Mouse (Mus musculus): ENCODE data around the gene Gm11567. TPM values are rescaled to one million over a fixed set of nuclear protein-coding genes. Genes with fewer than 3 reads are reported as not detected.

Gene Gm11567
- polyA plus RNA-seq, 1 experiment from 2014 or later, result not detected

Other genes starting within 250 kb of the Gm11567 start
- not detected in 2 replicates for gene Krtap4-2, start 244.1 kb upstream of the Gm11567 start, polyA plus RNA-seq (2016; fragmentation: Nextera tagmentation; extraction: Ambion mirVana)
- gene Krtap4-7, start 235.1 kb upstream of the Gm11567 start, polyA plus RNA-seq (2016; fragmentation: Nextera tagmentation; extraction: Ambion mirVana), result not detected in 2 replicates
- not detected in 2 replicates for gene Gm11555, start 229.0 kb upstream of the Gm11567 start, polyA plus RNA-seq (2016; fragmentation: Nextera tagmentation; extraction: Ambion mirVana)
- gene Gm11563, start 220.2 kb upstream of the Gm11567 start, polyA plus RNA-seq (2016; fragmentation: Nextera tagmentation; extraction: Ambion mirVana), result not detected in 2 replicates
- gene Krtap4-6, start 213.2 kb upstream of the Gm11567 start, polyA plus RNA-seq (2016; fragmentation: Nextera tagmentation; extraction: Ambion mirVana), result not detected in 2 replicates
- not detected in 2 replicates for gene Gm14190, start 188.4 kb upstream of the Gm11567 start, polyA plus RNA-seq (2016; fragmentation: Nextera tagmentation; extraction: Ambion mirVana)
- gene Gm14180, start 144.9 kb upstream of the Gm11567 start, polyA plus RNA-seq (2016; fragmentation: Nextera tagmentation; extraction: Ambion mirVana), result not detected in 2 replicates
- not detected in 2 replicates for gene Gm11595, start 106.3 kb upstream of the Gm11567 start, polyA plus RNA-seq (2016; fragmentation: Nextera tagmentation; extraction: Ambion mirVana)
- not detected in 2 replicates for gene Krtap4-8, start 98.5 kb upstream of the Gm11567 start, polyA plus RNA-seq (2016; fragmentation: Nextera tagmentation; extraction: Ambion mirVana)
- not detected in 2 replicates for gene Krtap4-9, start 94.0 kb upstream of the Gm11567 start, polyA plus RNA-seq (2016; fragmentation: Nextera tagmentation; extraction: Ambion mirVana)
- gene Gm11596, start 85.7 kb upstream of the Gm11567 start, polyA plus RNA-seq (2016; fragmentation: Nextera tagmentation; extraction: Ambion mirVana), result not detected in 2 replicates
- gene Gm11569, start 80.3 kb upstream of the Gm11567 start, polyA plus RNA-seq (2016; fragmentation: Nextera tagmentation; extraction: Ambion mirVana), result not detected in 2 replicates
- gene Gm11554, start 74.7 kb upstream of the Gm11567 start, polyA plus RNA-seq (2016; fragmentation: Nextera tagmentation; extraction: Ambion mirVana), result not detected in 2 replicates
- gene Krtap4-13, start 69.3 kb upstream of the Gm11567 start, polyA plus RNA-seq (2016; fragmentation: Nextera tagmentation; extraction: Ambion mirVana), result not detected in 2 replicates
- gene Gm11564, start 63.5 kb upstream of the Gm11567 start, polyA plus RNA-seq (2016; fragmentation: Nextera tagmentation; extraction: Ambion mirVana), result not detected in 2 replicates
- not detected in 2 replicates for gene 2300003K06Rik, start 41.1 kb upstream of the Gm11567 start, polyA plus RNA-seq (2016; fragmentation: Nextera tagmentation; extraction: Ambion mirVana)
- gene Krtap4-16, start 27.6 kb upstream of the Gm11567 start, polyA plus RNA-seq (2016; fragmentation: Nextera tagmentation; extraction: Ambion mirVana), result not detected in 2 replicates
- gene Gm11568, start 21.3 kb upstream of the Gm11567 start, polyA plus RNA-seq (2016; fragmentation: Nextera tagmentation; extraction: Ambion mirVana), result not detected in 2 replicates
- gene Gm11559, start 14.7 kb upstream of the Gm11567 start, polyA plus RNA-seq (2016; fragmentation: Nextera tagmentation; extraction: Ambion mirVana), result not detected in 2 replicates
- gene Krtap9-1, start 5.8 kb upstream of the Gm11567 start, polyA plus RNA-seq (2016; fragmentation: Nextera tagmentation; extraction: Ambion mirVana), result not detected in 2 replicates
- gene Krtap31-1, start 28.7 kb downstream of the Gm11567 start, polyA plus RNA-seq (2016; fragmentation: Nextera tagmentation; extraction: Ambion mirVana), result not detected in 2 replicates
- not detected in 2 replicates for gene Gm11565, start 35.6 kb downstream of the Gm11567 start, polyA plus RNA-seq (2016; fragmentation: Nextera tagmentation; extraction: Ambion mirVana)
- not detected in 2 replicates for gene Krtap31-2, start 57.1 kb downstream of the Gm11567 start, polyA plus RNA-seq (2016; fragmentation: Nextera tagmentation; extraction: Ambion mirVana)
- gene Krtap9-5, start 69.3 kb downstream of the Gm11567 start, polyA plus RNA-seq (2016; fragmentation: Nextera tagmentation; extraction: Ambion mirVana), result not detected in 2 replicates
- not detected in 2 replicates for gene Krtap29-1, start 99.9 kb downstream of the Gm11567 start, polyA plus RNA-seq (2016; fragmentation: Nextera tagmentation; extraction: Ambion mirVana)
- gene Krtap16-1, start 107.4 kb downstream of the Gm11567 start, polyA plus RNA-seq (2016; fragmentation: Nextera tagmentation; extraction: Ambion mirVana), result not detected in 2 replicates
- not detected in 2 replicates for gene Krtap17-1, start 114.8 kb downstream of the Gm11567 start, polyA plus RNA-seq (2016; fragmentation: Nextera tagmentation; extraction: Ambion mirVana)
- gene Krt33a, start 137.0 kb downstream of the Gm11567 start, polyA plus RNA-seq (2016; fragmentation: Nextera tagmentation; extraction: Ambion mirVana), result not detected in 2 replicates
- gene Krt33b, start 150.7 kb downstream of the Gm11567 start, polyA plus RNA-seq (2016; fragmentation: Nextera tagmentation; extraction: Ambion mirVana), result not detected in 2 replicates
- not detected in 2 replicates for gene Krt34, start 162.4 kb downstream of the Gm11567 start, polyA plus RNA-seq (2016; fragmentation: Nextera tagmentation; extraction: Ambion mirVana)
- not detected in 2 replicates for gene Krt31, start 171.4 kb downstream of the Gm11567 start, polyA plus RNA-seq (2016; fragmentation: Nextera tagmentation; extraction: Ambion mirVana)
- gene Krt32, start 209.0 kb downstream of the Gm11567 start, polyA plus RNA-seq (2016; fragmentation: Nextera tagmentation; extraction: Ambion mirVana), result not detected in 2 replicates
- not detected in 2 replicates for gene Krt35, start 217.1 kb downstream of the Gm11567 start, polyA plus RNA-seq (2016; fragmentation: Nextera tagmentation; extraction: Ambion mirVana)
- gene Krt36, start 226.4 kb downstream of the Gm11567 start, polyA plus RNA-seq (2016; fragmentation: Nextera tagmentation; extraction: Ambion mirVana), result not detected in 2 replicates
- gene Krt13, start 242.4 kb downstream of the Gm11567 start, polyA plus RNA-seq (2016; fragmentation: Nextera tagmentation; extraction: Ambion mirVana), result not detected in 2 replicates

Data from forebrain, embryonic 12.5 days (tissue).